Mouse (Mus musculus) MEL (cell line): ENCODE data around the gene Mpg. TPM values are rescaled to one million over a fixed set of nuclear protein-coding genes. Genes with fewer than 3 reads are reported as not detected.

Experiments used
- DNase-seq: peaks from one replicate; pipeline ENCODE4 v3.0.0; 2011; ENCODE audit warnings: low read depth, low spot score
- H3K27ac ChIP-seq: 2 replicates; pipeline ENCODE4 v1.5.1; 2012; ENCODE audit warnings: low read depth, mild to moderate bottlenecking, control low read depth, low read length, moderate library complexity; ENCODE audit not compliant: control insufficient read depth
- H3K27me3 ChIP-seq, 2 experiments: fragments of 150-350 bp in 1 of 2; sonication (generic) in 1 of 2; 2 replicates each; pipeline ENCODE4 v1.6.1; 2012; ENCODE audit warnings: low read length in 2 of 2, mild to moderate bottlenecking in 2 of 2, improper control_type of control experiment in 1 of 2, moderate library complexity in 1 of 2; ENCODE audit not compliant: insufficient read depth in 2 of 2, control insufficient read depth in 1 of 2
- H3K36me3 ChIP-seq, 2 experiments: 2 replicates each; pipeline ENCODE4 v1.6.1; 2012 to 2014; ENCODE audit warnings: low read length in 2 of 2, improper control_type of control experiment in 1 of 2, inconsistent platforms in 1 of 2, mild to moderate bottlenecking in 1 of 2; ENCODE audit not compliant: insufficient read depth in 2 of 2, control insufficient read depth in 1 of 2
- H3K4me1 ChIP-seq, 2 experiments: fragments of 150-350 bp in 1 of 2; sonication (generic) in 1 of 2; 2 replicates each; pipeline ENCODE4 v1.6.1; 2012; ENCODE audit warnings: low read length in 2 of 2, improper control_type of control experiment in 1 of 2, mild to moderate bottlenecking in 1 of 2; ENCODE audit not compliant: insufficient read depth in 2 of 2, control insufficient read depth in 1 of 2
- H3K4me3 ChIP-seq, 2 experiments: fragments of 150-350 bp in 1 of 2; sonication (generic) in 1 of 2; 2 replicates each; pipeline ENCODE4 v1.5.1; 2012; ENCODE audit warnings: low read depth in 2 of 2, low read length in 2 of 2, mild to moderate bottlenecking in 2 of 2, moderate library complexity in 2 of 2, control low read depth in 1 of 2, improper control_type of control experiment in 1 of 2; ENCODE audit not compliant: control insufficient read depth in 1 of 2, insufficient read depth in 1 of 2
- H3K79me2 ChIP-seq: 2 replicates; pipeline ENCODE4 v1.6.1; 2012; ENCODE audit warnings: mild to moderate bottlenecking, low read length, moderate library complexity; ENCODE audit not compliant: control insufficient read depth, poor library complexity, insufficient read depth
- H3K9ac ChIP-seq: 2 replicates; pipeline ENCODE4 v1.6.1; 2012; ENCODE audit warnings: low read depth, mild to moderate bottlenecking, control low read depth, low read length, moderate library complexity; ENCODE audit not compliant: control insufficient read depth, poor library complexity, severe bottlenecking
- H3K9me3 ChIP-seq: fragments of 150-350 bp; sonication (generic); replicated peaks from 2 replicates; pipeline ENCODE4 v1.6.1; 2012; ENCODE audit warnings: mild to moderate bottlenecking, low read length, improper control_type of control experiment, moderate library complexity; ENCODE audit not compliant: insufficient read depth
- BHLHE40 ChIP-seq: IDR thresholded peaks from 2 replicates; pipeline ENCODE4 v1.6.1; 2012; ENCODE audit warnings: low read depth, mild to moderate bottlenecking, inconsistent platforms, low read length, improper control_type of control experiment, borderline replicate concordance
- CHD1 ChIP-seq: IDR thresholded peaks from 2 replicates; pipeline ENCODE4 v1.6.1; 2012; ENCODE audit warnings: low read depth, mild to moderate bottlenecking, inconsistent platforms, low read length, improper control_type of control experiment
- CHD2 ChIP-seq: IDR thresholded peaks from 2 replicates; pipeline ENCODE4 v1.6.1; 2011; ENCODE audit warnings: low read length, improper control_type of control experiment
- E2F4 ChIP-seq: IDR thresholded peaks from 2 replicates; pipeline ENCODE4 v1.6.1; 2011; ENCODE audit warnings: low read depth, low read length, improper control_type of control experiment, borderline replicate concordance
- ELF1 ChIP-seq: IDR thresholded peaks from 2 replicates; pipeline ENCODE4 v1.6.1; 2014; ENCODE audit warnings: low read depth, mild to moderate bottlenecking, inconsistent platforms, low read length, improper control_type of control experiment, moderate library complexity
- EP300 ChIP-seq, 2 experiments: IDR thresholded peaks; 2 replicates each; pipeline ENCODE4 v1.6.1; 2011; ENCODE audit warnings: improper control_type of control experiment in 2 of 2, low read length in 2 of 2, low read depth in 1 of 2, mild to moderate bottlenecking in 1 of 2
- ETS1 ChIP-seq: IDR thresholded peaks from 2 replicates; pipeline ENCODE4 v1.6.1; 2012; ENCODE audit warnings: low read depth, mild to moderate bottlenecking, inconsistent platforms, low read length, improper control_type of control experiment, moderate library complexity
- GABPA ChIP-seq: IDR thresholded peaks from 2 replicates; pipeline ENCODE4 v1.6.1; 2012; ENCODE audit warnings: low read depth, mild to moderate bottlenecking, inconsistent platforms, low read length, improper control_type of control experiment, moderate library complexity
- GATA1 ChIP-seq: IDR thresholded peaks from 2 replicates; pipeline ENCODE4 v1.6.1; 2011; ENCODE audit warnings: low read depth, low read length, improper control_type of control experiment
- HCFC1 ChIP-seq: IDR thresholded peaks from 2 replicates; pipeline ENCODE4 v1.6.1; 2012; ENCODE audit warnings: low read depth, mild to moderate bottlenecking, inconsistent platforms, low read length, improper control_type of control experiment, moderate library complexity
- JUND ChIP-seq: IDR thresholded peaks from 2 replicates; pipeline ENCODE4 v1.6.1; 2011; ENCODE audit warnings: low read depth, mild to moderate bottlenecking, improper control_type of control experiment, low read length
- KAT2A ChIP-seq: conservative IDR thresholded peaks from 2 replicates; pipeline ENCODE4 v1.6.1; 2012; ENCODE audit warnings: low read depth, low read length, improper control_type of control experiment, inconsistent platforms
- MAFK ChIP-seq: IDR thresholded peaks from 2 replicates; pipeline ENCODE4 v1.6.1; 2011; ENCODE audit warnings: low read depth, mild to moderate bottlenecking, low read length, improper control_type of control experiment, borderline replicate concordance
- MAX ChIP-seq: IDR thresholded peaks from 2 replicates; pipeline ENCODE4 v1.6.1; 2011; ENCODE audit warnings: low read length, improper control_type of control experiment
- MAZ ChIP-seq: IDR thresholded peaks from 2 replicates; pipeline ENCODE4 v1.6.1; 2012; ENCODE audit warnings: low read depth, mild to moderate bottlenecking, inconsistent platforms, low read length, improper control_type of control experiment
- MEF2A ChIP-seq: IDR thresholded peaks from 2 replicates; pipeline ENCODE4 v1.6.1; 2014; ENCODE audit warnings: low read depth, mild to moderate bottlenecking, inconsistent platforms, low read length, improper control_type of control experiment; ENCODE audit not compliant: poor library complexity, insufficient replicate concordance, severe bottlenecking; ENCODE audit errors: extremely low read depth
- MXI1 ChIP-seq: IDR thresholded peaks from 2 replicates; pipeline ENCODE4 v1.6.1; 2011; ENCODE audit warnings: mild to moderate bottlenecking, low read depth, low read length, improper control_type of control experiment
- MYB ChIP-seq: IDR thresholded peaks from 2 replicates; pipeline ENCODE4 v1.6.1; 2011; ENCODE audit warnings: mild to moderate bottlenecking, low read depth, low read length, improper control_type of control experiment
- MYC ChIP-seq: IDR thresholded peaks from 2 replicates; pipeline ENCODE4 v1.6.1; 2011; ENCODE audit warnings: low read depth, mild to moderate bottlenecking, low read length, improper control_type of control experiment, moderate library complexity
- NELFE ChIP-seq: IDR thresholded peaks from 2 replicates; pipeline ENCODE4 v1.6.1; 2011; ENCODE audit warnings: low read depth, low read length, improper control_type of control experiment
- NRF1 ChIP-seq: IDR thresholded peaks from 2 replicates; pipeline ENCODE4 v1.6.1; 2014; ENCODE audit warnings: low read depth, mild to moderate bottlenecking, inconsistent platforms, low read length, improper control_type of control experiment, moderate library complexity; ENCODE audit not compliant: poor library complexity, insufficient read depth, severe bottlenecking
- POLR2A ChIP-seq, 2 experiments: IDR thresholded peaks; 2 replicates each; pipeline ENCODE4 v1.6.1; 2011 to 2012; ENCODE audit warnings: low read length in 2 of 2, mild to moderate bottlenecking in 2 of 2, control low read depth in 1 of 2, improper control_type of control experiment in 1 of 2, low read depth in 1 of 2, moderate library complexity in 1 of 2; ENCODE audit not compliant: control insufficient read depth in 1 of 2, insufficient read depth in 1 of 2, poor library complexity in 1 of 2
- POLR2AphosphoS2 ChIP-seq: IDR thresholded peaks from 2 replicates; pipeline ENCODE4 v1.6.1; 2011; ENCODE audit warnings: low read length, improper control_type of control experiment
- POLR2AphosphoS5 ChIP-seq: IDR thresholded peaks from 2 replicates; pipeline ENCODE4 v1.6.1; 2012; ENCODE audit warnings: low read depth, borderline replicate concordance, mild to moderate bottlenecking, inconsistent platforms, low read length, moderate library complexity, mixed read lengths
- RAD21 ChIP-seq: IDR thresholded peaks from 2 replicates; pipeline ENCODE4 v1.6.1; 2011; ENCODE audit warnings: mild to moderate bottlenecking, low read depth, low read length, improper control_type of control experiment
- RCOR1 ChIP-seq: IDR thresholded peaks from 2 replicates; pipeline ENCODE4 v1.6.1; 2012; ENCODE audit warnings: low read depth, mild to moderate bottlenecking, inconsistent platforms, low read length, improper control_type of control experiment
- SIN3A ChIP-seq: IDR thresholded peaks from 2 replicates; pipeline ENCODE4 v1.6.1; 2012; ENCODE audit warnings: low read length, improper control_type of control experiment, inconsistent platforms
- SMC3 ChIP-seq: IDR thresholded peaks from 2 replicates; pipeline ENCODE4 v1.6.1; 2011; ENCODE audit warnings: low read depth, low read length, improper control_type of control experiment
- TAL1 ChIP-seq: IDR thresholded peaks from 2 replicates; pipeline ENCODE4 v1.6.1; 2012; ENCODE audit warnings: mild to moderate bottlenecking, inconsistent platforms, low read length, moderate library complexity, mixed read lengths
- TBP ChIP-seq: IDR thresholded peaks from 2 replicates; pipeline ENCODE4 v1.8.0; 2011; ENCODE audit warnings: low read depth, low read length, improper control_type of control experiment
- TCF12 ChIP-seq: IDR thresholded peaks from 2 replicates; pipeline ENCODE4 v1.6.1; 2014; ENCODE audit warnings: low read depth, mild to moderate bottlenecking, inconsistent platforms, low read length, improper control_type of control experiment, moderate library complexity
- USF2 ChIP-seq, 2 experiments: IDR thresholded peaks; 2 replicates each; pipeline ENCODE4 v1.6.1; 2011 to 2012; ENCODE audit warnings: improper control_type of control experiment in 2 of 2, low read length in 2 of 2, borderline replicate concordance in 1 of 2, inconsistent platforms in 1 of 2, low read depth in 1 of 2, mild to moderate bottlenecking in 1 of 2; ENCODE audit not compliant: insufficient read depth in 1 of 2
- ZC3H11A ChIP-seq: IDR thresholded peaks from 2 replicates; pipeline ENCODE4 v1.6.1; 2012; ENCODE audit warnings: low read depth, mild to moderate bottlenecking, inconsistent platforms, low read length, improper control_type of control experiment
- ZKSCAN1 ChIP-seq: IDR thresholded peaks from 2 replicates; pipeline ENCODE4 v1.6.1; 2012; ENCODE audit warnings: low read depth, mild to moderate bottlenecking, inconsistent platforms, low read length, improper control_type of control experiment, moderate library complexity
- ZMIZ1 ChIP-seq: IDR thresholded peaks from 2 replicates; pipeline ENCODE4 v1.6.1; 2012; ENCODE audit warnings: low read depth, mild to moderate bottlenecking, inconsistent platforms, low read length, improper control_type of control experiment, moderate library complexity
- ZNF384 ChIP-seq: IDR thresholded peaks from 2 replicates; pipeline ENCODE4 v1.6.1; 2012; ENCODE audit warnings: low read depth, mild to moderate bottlenecking, inconsistent platforms, low read length, improper control_type of control experiment
- polyA plus RNA-seq, 2 experiments: library from polyadenylated mRNA; stranded (reverse) in 1 of 2; unstranded in 1 of 2; fragments of >175 nt in 1 of 2; fragments of >200 nt in 1 of 2; gene quantifications; 2 replicates each; pipeline versions ENCODE4 v1.2.1 to v1.2.4; 2012; ENCODE audit warnings: low replicate concordance in 2 of 2, low read depth in 1 of 2; ENCODE audit not compliant: insufficient read length in 2 of 2, insufficient read depth in 1 of 2, missing spikeins in 1 of 2
- total RNA-seq: library from RNA; depleted of rRNA; stranded (reverse); fragments of 300-350 nt; gene quantifications from 2 replicates; pipeline ENCODE4 v1.2.3, GENCODE M21; 2012

The Mpg gene
- total and polyA plus RNA-seq, 3 experiments = 42.0 to 43.2 TPM; not detected in 1

- Histone ChIP-seq H3K27ac (peak overlapping the region; percentile 74), H3K4me3 (peak overlapping the region; percentile 2 to 42; a peak in 3 of 4 replicates), H3K27me3 (no peaks in the 10 kb centered on the region), H3K79me2 (peaks cover 5% of the 10 kb centered on the region), H3K36me3 (peaks cover 0 to 48% of the 10 kb centered on the region in 2 experiments; a peak in 2 of 4 replicates), H3K9me3 (no peaks in the 10 kb centered on the region), H3K9ac (peak overlapping the region; percentile 33; the same call in 1 of the 2 replicates), H3K4me1 (peaks cover 28 to 47% of the 10 kb centered on the region in 2 experiments)
- TF ChIP-seq MAFK = 0 out of 2 replicates have a peak, but pooled peaks have one; percentile 51
- peak; percentile 91 for TF ChIP-seq ETS1
- peak; percentile 88 to 92 for TF ChIP-seq EP300 (IDR thresholded peaks at IDR 0.05; ENCODE audit: low read depth in 1 of 2, low read length in 2 of 2)
- TF ChIP-seq TAL1 = peak; percentile 88
- peak; percentile 54; the same call in 1 of the 2 replicates for TF ChIP-seq BHLHE40
- peak in 1 of 2 experiments; percentile 29; a peak in 1 of 4 replicates for TF ChIP-seq POLR2A (IDR thresholded peaks at IDR 0.05; ENCODE audit: control insufficient read depth in 1 of 2, insufficient read depth in 1 of 2, low read depth in 1 of 2, low read length in 2 of 2, poor library complexity in 1 of 2)
- TF ChIP-seq RAD21 = no peak
- peak; percentile 92 for TF ChIP-seq GATA1
- no peak for TF ChIP-seq E2F4
- TF ChIP-seq SMC3 = peak; percentile 2; the same call in 1 of the 2 replicates
- TF ChIP-seq MEF2A = no peak
- no peak for TF ChIP-seq ZNF384
- TF ChIP-seq RCOR1 = peak; percentile 63; the same call in 1 of the 2 replicates
- no peak for TF ChIP-seq ZC3H11A
- peak; percentile 95 for TF ChIP-seq TCF12
- 0 out of 2 replicates have a peak, but pooled peaks have one; percentile 36 for TF ChIP-seq ZMIZ1
- 0 out of 2 replicates have a peak, but pooled peaks have one; percentile 44 for TF ChIP-seq SIN3A
- TF ChIP-seq CHD2 = peak; percentile 70
- no peak for TF ChIP-seq KAT2A
- no peak for TF ChIP-seq USF2 (IDR thresholded peaks at IDR 0.05; ENCODE audit: borderline replicate concordance in 1 of 2, insufficient read depth in 1 of 2, low read depth in 1 of 2, low read length in 2 of 2)
- TF ChIP-seq ELF1 = peak; percentile 14; the same call in 1 of the 2 replicates
- TF ChIP-seq ZKSCAN1 = no peak
- no peak for TF ChIP-seq MAX
- TF ChIP-seq GABPA = no peak
- no peak for TF ChIP-seq NRF1
- TF ChIP-seq TBP = no peak
- TF ChIP-seq MYC = 0 out of 2 replicates have a peak, but pooled peaks have one; percentile 32
- TF ChIP-seq CHD1 = no peak
- no peak for TF ChIP-seq POLR2AphosphoS2
- TF ChIP-seq JUND = no peak
- no peak for TF ChIP-seq MXI1
- TF ChIP-seq POLR2AphosphoS5 = no peak
- TF ChIP-seq NELFE = peak; percentile 43
- TF ChIP-seq HCFC1 = peak; percentile 39; the same call in 1 of the 2 replicates
- no peak; the same call in 1 of the 2 replicates for TF ChIP-seq MAZ
- no peak for TF ChIP-seq MYB
- DNase-seq = peak; percentile 84
Measured at GRCm38 (mm10) chr11:32268952-32269351, 42.6 kb downstream of the Mpg start.
